Mouse (Mus musculus) heart, embryonic 14.5 days (tissue): ENCODE measurements at regions not wholly inside any gene's neighbourhood (a gene's known extent, or its start where the extent isn't known, plus 50 kb on each side); places are given as distances from the start of the nearest gene placed in this dataset.

Experiments
- ATAC-seq: fragments of 200-750 bp; cut with Nextera tagmentation; 2 replicates; pipeline ENCODE4 v1.8.0; 2017; ENCODE audit warnings: low read depth, moderate TSS enrichment; ENCODE audit not compliant: insufficient number of reproducible peaks, insufficient read depth, low FRiP score
- H3K27ac ChIP-seq, 2 experiments: fragments of 200-500 bp in 1 of 2; fragments of 300-500 bp in 1 of 2; sonication (generic) in 1 of 2; replicated peaks in 1 of 2; 2 replicates each; pipeline ENCODE4 v1.5.1; 2012 to 2014; ENCODE audit warnings: low read depth in 2 of 2, low read length in 2 of 2, control low read depth in 1 of 2, mild to moderate bottlenecking in 1 of 2, mixed read lengths in 1 of 2; ENCODE audit not compliant: control insufficient read depth in 1 of 2, insufficient read depth in 1 of 2
- H3K27me3 ChIP-seq: fragments of 300-500 bp; sonication (generic); 2 replicates; pipeline ENCODE4 v1.6.1; 2014; ENCODE audit warnings: mild to moderate bottlenecking, low read length, control low read depth; ENCODE audit not compliant: control insufficient read depth, insufficient read depth
- H3K36me3 ChIP-seq: fragments of 300-500 bp; sonication (generic); 2 replicates; pipeline ENCODE4 v1.6.1; 2014; ENCODE audit warnings: mild to moderate bottlenecking, control low read depth, low read length, mixed read lengths; ENCODE audit not compliant: control insufficient read depth, insufficient read depth
- H3K4me1 ChIP-seq, 2 experiments: fragments of 200-500 bp in 1 of 2; fragments of 300-500 bp in 1 of 2; sonication (generic) in 1 of 2; 2 replicates each; pipeline ENCODE4 v1.6.1; 2012 to 2014; ENCODE audit warnings: low read length in 2 of 2, control low read depth in 1 of 2, mixed read lengths in 1 of 2; ENCODE audit not compliant: control insufficient read depth in 2 of 2, insufficient read depth in 2 of 2
- H3K4me2 ChIP-seq: fragments of 300-500 bp; sonication (generic); 2 replicates; pipeline ENCODE4 v1.6.1; 2014; ENCODE audit warnings: mild to moderate bottlenecking, low read length
- H3K4me3 ChIP-seq, 2 experiments: fragments of 200-500 bp in 1 of 2; fragments of 300-500 bp in 1 of 2; sonication (generic) in 1 of 2; 2 replicates each; pipeline ENCODE4 v1.5.1; 2012 to 2014; ENCODE audit warnings: low read length in 2 of 2, mild to moderate bottlenecking in 2 of 2, control low read depth in 1 of 2, low read depth in 1 of 2, moderate library complexity in 1 of 2; ENCODE audit not compliant: control insufficient read depth in 1 of 2, insufficient read depth in 1 of 2
- H3K9ac ChIP-seq: fragments of 300-500 bp; sonication (generic); 2 replicates; pipeline ENCODE4 v1.6.1; 2014; ENCODE audit warnings: mild to moderate bottlenecking, low read length
- H3K9me3 ChIP-seq: fragments of 300-500 bp; sonication (generic); 2 replicates; pipeline ENCODE4 v1.6.1; 2016; ENCODE audit warnings: low read length, control low read depth; ENCODE audit not compliant: control insufficient read depth
- WGBS: fragments of 180-500 bp; shearing (Covaris S2); extraction: QIAGEN DNeasy Blood & Tissue Kit; methylation state at CpG from one replicate; pipeline ENCODE4 v1.1.7; 2014; 5-methylcytosine and 5-hydroxymethylcytosine counted together

- no peaks in the 10 kb centered on the region for H3K9me3 ChIP-seq
- H3K4me3 ChIP-seq = no peak overlapping the region
- no peaks in the 10 kb centered on the region for H3K4me1 ChIP-seq
- 60% methylated on average over 3 of the region's 3 CpGs for WGBS
- no peak overlapping the region for H3K27ac ChIP-seq
- no peak overlapping the region for H3K4me2 ChIP-seq
- H3K36me3 ChIP-seq = no peaks in the 10 kb centered on the region
- no peak overlapping the region for H3K9ac ChIP-seq
- H3K27me3 ChIP-seq = no peaks in the 10 kb centered on the region
- ATAC-seq = no peak
Measured at GRCm38 (mm10) chr2:63347562-63347961, 163.5 kb upstream of the Kcnh7 start.

GRCm38 (mm10) chr2:63326750-63327149 is 142.7 kb upstream of the Kcnh7 start:
- Histone ChIP-seq H3K36me3 (no peaks in the 10 kb centered on the region), H3K9me3 (no peaks in the 10 kb centered on the region), H3K4me1 (no peaks in the 10 kb centered on the region), H3K27ac (no peak overlapping the region), H3K4me3 (no peak overlapping the region), H3K27me3 (no peaks in the 10 kb centered on the region), H3K4me2 (no peak overlapping the region), H3K9ac (no peak overlapping the region)
- 89% methylated on average over 4 of the region's 4 CpGs for WGBS
- ATAC-seq = no peak

GRCm38 (mm10) chr2:63280911-63281310 is 96.8 kb upstream of the Kcnh7 start:
- Histone ChIP-seq H3K9me3 (no peaks in the 10 kb centered on the region), H3K9ac (no peak overlapping the region), H3K36me3 (no peaks in the 10 kb centered on the region), H3K27me3 (peaks cover 27% of the 10 kb centered on the region), H3K4me2 (no peak overlapping the region), H3K27ac (no peak overlapping the region), H3K4me3 (no peak overlapping the region), H3K4me1 (no peaks in the 10 kb centered on the region)
- no peak for ATAC-seq

GRCm38 (mm10) chr2:63273799-63274203 is 89.7 kb upstream of the Kcnh7 start:
- H3K27me3 ChIP-seq = peaks cover 39% of the 10 kb centered on the region
- peaks cover 0 to 24% of the 10 kb centered on the region in 2 experiments; a peak in 3 of 4 replicates for H3K4me1 ChIP-seq
- H3K4me3 ChIP-seq = no peak overlapping the region
- under 1% methylated on average over 3 of the region's 3 CpGs for WGBS
- no peaks in the 10 kb centered on the region for H3K9me3 ChIP-seq
- no peak overlapping the region; a peak in 1 of 4 replicates for H3K27ac ChIP-seq
- peak; percentile 93 for ATAC-seq
- H3K4me2 ChIP-seq = no peak overlapping the region; the same call in 1 of the 2 replicates
- H3K9ac ChIP-seq = no peak overlapping the region
- no peaks in the 10 kb centered on the region for H3K36me3 ChIP-seq

- Histone ChIP-seq H3K27me3 (no peaks in the 10 kb centered on the region), H3K4me1 (no peaks in the 10 kb centered on the region), H3K9ac (no peak overlapping the region), H3K9me3 (no peaks in the 10 kb centered on the region), H3K4me2 (no peak overlapping the region), H3K36me3 (no peaks in the 10 kb centered on the region), H3K27ac (no peak overlapping the region), H3K4me3 (no peak overlapping the region)
- WGBS = 84% methylated on average over 4 of the region's 4 CpGs
- no peak for ATAC-seq
Measured at GRCm38 (mm10) chr2:63246091-63246612, 62.1 kb upstream of the Kcnh7 start.

- H3K4me2 ChIP-seq = no peak overlapping the region
- H3K4me3 ChIP-seq = no peak overlapping the region
- H3K4me1 ChIP-seq = no peaks in the 10 kb centered on the region
- no peak overlapping the region for H3K9ac ChIP-seq
- 83% methylated on average over 3 of the region's 3 CpGs for WGBS
- no peaks in the 10 kb centered on the region for H3K36me3 ChIP-seq
- no peak overlapping the region for H3K27ac ChIP-seq
- H3K27me3 ChIP-seq = no peaks in the 10 kb centered on the region
- ATAC-seq = no peak
- H3K9me3 ChIP-seq = no peaks in the 10 kb centered on the region
Measured at GRCm38 (mm10) chr2:63239326-63239725, 55.2 kb upstream of the Kcnh7 start.
